Mouse (Mus musculus) CH12F3 (cell line): Measurements from ENCODE around the gene Xlr3c.
"Not testable (repeated sequence)": the region's sequence is repeated elsewhere in the genome, so short reads cannot be mapped to it uniquely, and the experiment has no call there.

ENCODE experiments used
- in situ Hi-C: fragments of 300-500 bp; cut with MboI; formaldehyde crosslinking; loops from 2 replicates; pipeline ENCODE4 v1.14.3; 2020; ENCODE audit warnings: low sequenced_read_pairs

Xlr3c gene

DNA sequence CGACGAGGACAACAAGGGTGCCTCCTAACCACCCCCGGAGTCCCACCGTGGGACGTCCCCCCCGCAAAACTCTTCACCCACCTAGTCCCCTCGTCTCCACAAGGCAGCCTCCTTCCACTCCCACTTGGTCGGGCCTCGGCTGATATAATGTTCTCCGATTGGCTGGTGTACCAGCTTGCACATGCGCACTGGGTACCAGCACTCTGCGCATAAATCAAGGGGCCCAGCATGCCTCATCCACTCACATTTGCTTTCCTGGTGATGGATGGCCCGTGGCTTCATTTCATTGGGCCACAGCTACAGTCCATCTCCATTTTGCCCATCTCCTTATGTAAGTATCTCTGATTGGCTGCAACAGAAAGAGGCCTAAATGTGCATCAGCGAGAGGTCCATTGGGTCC is at the start of gene Xlr3c:
Gene Xlr3c (minus strand): TSS at position 121 of the 400 bp plus-strand sequence.
- in situ Hi-C loops: not testable (repeated sequence)

DNA sequence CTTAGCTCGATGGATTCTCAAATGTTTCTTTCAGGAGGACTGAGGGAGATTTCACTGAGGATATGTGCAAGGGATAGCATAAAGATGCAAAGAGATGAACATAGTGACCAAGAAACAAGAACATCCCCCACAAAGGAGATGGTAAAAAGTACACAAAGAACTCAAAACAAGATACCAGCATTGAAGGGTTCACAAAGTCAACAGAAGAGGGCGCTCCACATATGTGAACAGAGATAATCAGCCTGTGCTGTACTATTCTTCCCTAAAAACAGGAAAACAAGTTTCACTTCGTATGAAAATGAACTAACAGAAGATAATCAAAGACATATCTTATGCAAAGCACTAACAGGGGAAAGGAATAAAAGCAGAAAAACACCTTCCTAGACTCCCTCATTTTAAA is 47.3 kb upstream of the Xlr3c start:
- in situ Hi-C loops: no loop called here

DNA sequence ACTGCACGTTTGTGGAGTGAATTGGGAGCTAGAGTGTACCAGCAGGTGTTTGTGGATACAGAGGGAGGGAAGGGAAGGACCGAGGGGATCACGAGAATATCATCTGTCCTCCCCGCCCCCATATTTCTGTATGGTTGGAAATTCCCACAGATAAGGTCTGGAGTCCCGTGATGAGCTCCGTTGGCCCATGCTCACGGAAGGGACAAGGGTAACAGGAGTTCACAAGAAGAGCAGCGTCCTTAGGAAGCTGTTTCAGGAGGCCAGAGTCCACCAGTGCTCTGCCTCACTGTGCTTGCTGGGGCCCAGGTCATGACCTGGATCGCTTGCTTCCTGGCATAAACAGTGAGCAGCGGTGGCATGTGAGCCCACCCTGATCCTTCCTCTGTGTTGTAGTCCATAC is 30.6 kb upstream of the Xlr3c start:
- in situ Hi-C loops: not testable (repeated sequence)

DNA sequence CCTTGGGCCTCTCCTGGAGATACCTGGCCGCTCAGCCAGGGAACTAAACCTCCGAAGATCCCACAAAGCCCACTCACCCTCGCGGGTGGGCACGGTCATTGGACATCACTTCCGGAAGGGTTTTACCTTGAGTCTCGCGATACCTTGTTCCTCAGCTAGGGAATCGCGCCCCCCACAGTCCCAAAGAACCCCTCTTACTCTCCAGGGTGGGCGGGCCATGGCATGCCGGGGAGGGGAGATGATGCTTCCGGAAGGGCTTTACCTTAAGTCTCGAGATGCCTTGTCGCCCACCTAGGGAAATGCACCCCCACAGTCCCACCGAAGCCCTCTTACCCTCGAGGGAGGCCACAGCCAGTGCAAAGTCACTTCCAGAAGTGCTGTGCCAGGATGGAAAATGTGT is 27.7 kb upstream of the Xlr3c start, which contains the start of the genes Xlr5a and Xlr5c:
Gene Xlr5a (minus strand): TSS at position 101 of the 400 bp plus-strand sequence.
Gene Xlr5c (minus strand): TSS at position 101 of the 400 bp plus-strand sequence.
- in situ Hi-C loops: not testable (repeated sequence)

DNA sequence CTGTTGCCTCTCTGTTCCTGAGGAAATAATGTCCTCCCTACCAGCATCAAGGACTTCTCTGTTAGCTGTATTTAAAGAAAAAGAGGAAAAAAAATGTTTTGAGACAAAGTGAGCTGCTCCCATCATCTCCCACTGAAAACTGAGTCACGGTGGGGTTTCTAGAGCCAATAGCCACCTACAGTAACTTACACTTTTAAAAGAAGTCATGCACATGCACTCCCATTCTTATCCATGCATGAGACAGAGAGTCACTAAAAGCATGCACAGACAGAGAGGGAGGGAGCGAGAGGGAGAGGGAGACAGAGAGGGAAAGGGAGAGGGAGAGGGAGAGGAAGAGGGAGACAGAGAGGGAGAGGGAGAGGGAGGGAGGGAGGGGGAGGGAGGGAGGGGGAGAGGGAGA is 2.8 kb downstream of the Xlr3c start:
- in situ Hi-C loops: not testable (repeated sequence)

DNA sequence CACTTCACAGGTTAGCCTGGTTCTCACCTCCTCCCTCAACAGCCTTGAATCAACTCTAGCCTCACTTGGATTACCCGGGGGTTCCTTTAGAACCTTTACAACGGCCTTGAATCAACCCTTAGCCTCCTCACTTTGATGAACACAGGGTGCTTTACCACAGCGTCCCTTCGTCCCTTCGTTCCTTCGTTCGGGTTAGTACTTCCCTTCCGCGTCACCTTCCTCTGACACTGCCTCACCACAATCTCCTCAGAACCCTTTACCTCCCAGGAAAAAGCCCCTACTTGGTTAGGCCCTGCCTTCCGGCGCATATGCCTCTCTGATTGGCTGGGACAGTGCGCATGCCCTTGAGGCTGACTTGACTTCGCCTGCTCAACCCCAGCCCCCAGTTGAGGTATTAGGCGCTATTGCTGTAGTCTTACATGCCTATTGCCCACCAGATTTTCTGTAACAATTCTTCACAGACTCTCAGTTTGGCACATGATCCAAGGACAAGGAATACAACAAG is 22.3 kb downstream of the Xlr3c start, which contains the start of gene Xlr4c:
Gene Xlr4c (minus strand): TSS at position 310 of the 505 bp plus-strand sequence.
- in situ Hi-C loops: not testable (repeated sequence)

DNA sequence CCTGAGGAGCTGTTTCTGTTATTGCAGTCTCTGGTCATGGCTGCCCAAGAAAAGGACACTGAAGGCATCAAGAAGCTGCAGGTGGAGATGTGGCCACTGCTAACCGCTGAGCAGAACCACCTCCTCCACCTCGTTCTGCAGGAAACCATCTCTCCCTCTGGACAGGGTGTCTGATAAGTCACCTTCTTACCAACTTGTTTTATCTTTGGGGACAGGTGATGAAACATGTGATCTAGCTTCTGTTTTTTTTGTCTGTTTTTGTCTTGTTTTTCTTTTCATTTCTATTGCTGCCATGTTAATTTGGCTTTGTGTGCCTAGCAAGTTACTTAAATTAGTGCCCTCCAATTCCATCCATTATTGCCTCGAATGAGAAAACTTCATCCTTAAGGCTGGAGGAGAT is 35.9 kb downstream of the Xlr3c start:
- in situ Hi-C loops: no loop called here

DNA sequence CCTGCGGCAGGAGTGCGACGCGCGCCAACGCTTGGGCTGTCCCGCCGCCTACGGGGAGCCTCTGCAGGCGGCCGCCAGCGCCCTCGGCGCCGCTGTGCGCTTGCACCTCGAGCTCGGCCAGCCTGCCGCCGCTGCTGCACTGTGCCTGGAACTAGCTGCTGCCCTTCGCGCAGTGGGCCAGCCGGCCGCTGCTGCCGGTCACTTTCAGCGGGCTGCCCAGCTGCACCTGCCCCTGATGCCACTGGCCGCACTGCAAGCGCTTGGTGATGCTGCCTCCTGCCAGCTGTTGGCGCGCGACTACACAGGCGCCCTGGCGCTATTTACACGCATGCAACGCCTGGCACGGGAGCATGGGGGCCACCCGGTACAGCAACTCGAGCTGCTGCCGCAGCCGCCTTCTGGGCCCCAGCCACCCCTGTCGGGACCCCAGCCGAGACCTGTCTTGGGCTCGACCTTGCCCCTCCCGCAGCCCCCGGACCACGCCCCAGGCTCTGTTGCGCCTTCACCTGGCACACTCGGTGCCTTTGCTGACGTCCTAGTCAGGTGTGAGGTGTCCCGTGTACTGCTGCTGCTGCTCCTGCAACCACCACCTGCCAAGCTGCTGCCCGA is 36.5 kb downstream of the Xlr3c start:
- in situ Hi-C loops: no loop called here

DNA sequence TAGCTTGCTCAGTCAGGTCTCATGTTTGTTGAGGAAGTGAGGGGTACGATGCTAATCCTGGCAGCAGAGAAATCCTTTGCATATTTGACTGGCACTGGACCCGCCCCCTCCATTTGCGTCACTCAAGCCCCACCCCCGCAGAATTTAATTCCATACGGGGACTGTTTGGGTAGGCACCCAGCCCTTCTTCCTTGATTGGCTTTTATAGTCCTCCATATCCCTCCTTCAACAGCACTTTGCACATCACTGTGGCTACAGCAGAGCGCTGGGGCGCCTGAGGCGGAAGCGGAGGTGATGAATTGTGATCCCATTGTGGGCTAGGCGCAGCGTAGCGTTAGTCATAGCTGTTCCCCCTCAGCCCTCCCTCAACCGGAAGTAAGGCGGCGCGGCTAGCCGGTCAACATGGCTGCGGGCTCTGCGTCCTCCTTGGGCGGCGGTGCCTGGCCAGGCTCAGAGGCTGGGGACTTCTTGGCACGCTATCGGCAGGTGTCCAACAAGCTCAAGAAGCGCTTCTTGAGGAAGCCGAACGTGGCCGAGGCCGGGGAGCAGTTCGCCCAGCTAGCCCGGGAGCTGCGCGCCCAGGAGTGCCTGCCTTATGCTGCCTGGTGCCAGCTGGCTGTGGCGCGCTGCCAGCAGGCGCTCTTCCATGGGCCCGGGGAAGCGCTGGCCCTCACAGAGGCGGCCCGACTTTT is 37.1 kb downstream of the Xlr3c start, which contains the start of gene F8a:
Gene F8a (plus strand): TSS at position 378 of the 692 bp plus-strand sequence.
- in situ Hi-C loops: no loop called here

DNA sequence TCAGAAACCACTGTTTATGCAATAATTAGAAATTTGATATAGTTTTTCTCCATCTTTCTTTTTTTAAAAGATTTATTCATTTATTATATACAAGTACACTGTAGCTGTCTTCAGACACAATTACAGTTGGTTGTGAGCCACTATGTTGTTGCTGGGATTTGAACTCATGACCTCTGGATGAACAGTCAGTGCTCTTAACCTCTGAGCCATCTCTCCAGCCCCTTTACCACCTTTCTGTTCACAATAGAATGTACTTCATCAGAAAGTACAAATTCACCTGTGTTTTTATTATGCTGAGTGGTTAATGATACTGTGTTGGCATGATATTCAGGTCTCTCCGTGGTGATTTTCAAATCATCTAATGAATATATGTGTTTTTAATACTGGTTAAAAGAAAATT is 39.8 kb downstream of the Xlr3c start:
- in situ Hi-C loops: no loop called here

DNA sequence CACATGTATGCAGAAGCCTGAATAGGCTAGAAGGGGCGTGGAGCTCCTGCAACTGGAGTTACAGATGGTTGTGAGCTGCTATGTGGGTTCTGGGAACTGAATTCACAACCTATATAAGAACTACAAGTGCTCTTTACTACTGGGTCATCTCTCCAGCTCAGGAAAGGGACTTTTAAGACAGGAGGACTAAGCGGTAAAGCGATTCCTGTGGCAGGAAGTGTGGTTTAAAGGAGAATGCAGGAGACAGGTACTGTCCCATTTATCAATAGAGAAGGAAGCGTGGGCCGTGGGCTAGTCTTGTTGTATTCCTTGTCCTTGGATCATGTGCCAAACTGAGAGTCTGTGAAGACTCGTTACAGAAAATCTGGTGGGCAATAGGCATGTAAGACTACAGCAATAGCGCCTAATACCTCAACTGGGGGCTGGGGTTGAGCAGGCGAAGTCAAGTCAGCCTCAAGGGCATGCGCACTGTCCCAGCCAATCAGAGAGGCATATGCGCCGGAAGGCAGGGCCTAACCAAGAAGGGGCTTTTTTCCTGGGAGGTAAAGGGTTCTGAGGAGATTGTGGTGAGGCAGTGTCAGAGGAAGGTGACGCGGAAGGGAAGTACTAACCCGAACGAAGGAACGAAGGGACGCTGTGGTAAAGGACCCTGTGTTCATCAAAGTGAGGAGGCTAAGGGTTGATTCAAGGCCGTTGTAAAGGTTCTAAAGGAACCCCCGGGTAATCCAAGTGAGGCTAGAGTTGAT is 51.2 kb downstream of the Xlr3c start, which contains the start of gene Xlr4b:
Gene Xlr4b (plus strand): TSS at position 515 of the 746 bp plus-strand sequence.
- in situ Hi-C loops: not testable (repeated sequence)
